In the genomic region with DNA sequence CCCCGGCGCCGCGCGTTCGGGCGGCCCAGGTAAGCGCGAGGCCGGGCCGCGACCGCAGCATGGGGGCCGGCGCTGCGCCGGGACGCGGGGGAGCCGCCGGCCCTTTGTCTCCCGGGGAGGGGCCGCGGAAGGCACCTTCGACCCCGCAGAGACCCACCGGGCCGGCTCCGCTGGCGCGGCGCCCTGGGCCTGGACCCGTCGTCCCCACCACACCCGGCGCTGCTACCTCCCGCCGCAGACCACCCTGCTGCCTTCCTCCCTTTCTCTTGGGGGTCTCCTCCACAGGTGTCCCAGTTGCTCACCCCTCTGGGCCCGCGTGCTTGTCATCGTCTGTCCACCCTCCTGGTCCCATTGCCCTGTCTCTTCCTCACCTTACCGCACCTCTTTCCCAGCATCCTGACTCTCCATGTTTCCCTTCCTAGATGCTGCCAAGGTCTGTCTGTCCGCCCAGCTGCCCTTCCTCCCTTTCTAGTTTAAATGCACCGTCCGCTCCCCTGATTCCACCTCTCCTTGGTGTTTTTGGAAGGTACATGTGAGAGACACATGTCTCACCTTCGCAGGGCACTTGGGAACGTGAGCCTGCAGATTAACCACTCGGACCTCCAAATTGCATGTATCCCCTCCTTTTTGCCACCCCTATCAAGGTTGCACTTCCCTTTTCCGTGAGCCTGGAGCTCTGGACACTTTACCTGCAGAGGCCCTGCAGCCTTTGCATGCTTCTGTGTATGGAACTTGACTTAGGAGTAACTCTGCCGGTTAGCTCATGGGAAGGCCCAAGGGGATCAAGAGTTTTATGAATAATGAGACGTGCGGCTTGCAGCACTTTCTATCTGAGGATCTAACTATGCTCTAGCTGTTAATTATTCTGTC, we compare ENCODE assay signal across 8 mouse cellular contexts. TPM values are rescaled to one million over a fixed set of nuclear protein-coding genes. Genes with fewer than 3 reads are reported as not detected.
DNase-seq lines count a peak whose midpoint lies in the region; ATAC-seq and TF ChIP-seq lines count a peak whose summit lies in the region.

No protein-coding gene starts in this region.

- WGBS in embryonic facial prominence, embryonic 11.5 days = 3% methylated on average over 49 of the region's 52 CpGs
- 3% methylated on average over 52 of the region's 52 CpGs for WGBS in intestine, embryonic 16.5 days
- 2% methylated on average over 36 of the region's 52 CpGs for WGBS in midbrain, postnatal 0 days

- no peaks in the 10 kb centered on the region for H3K36me3 ChIP-seq in ES-Bruce4 (ENCODE audit: control insufficient read depth, insufficient read depth, low read length, poor library complexity, severe bottlenecking)
- no peaks in the 10 kb centered on the region for H3K36me3 ChIP-seq in embryonic facial prominence, embryonic 11.5 days (replicated peaks; ENCODE audit: control insufficient read depth, insufficient read depth, low read depth, low read length)
- no peaks in the 10 kb centered on the region for H3K36me3 ChIP-seq in intestine, embryonic 16.5 days (ENCODE audit: control insufficient read depth, insufficient read depth, low read length)
- no peaks in the 10 kb centered on the region for H3K36me3 ChIP-seq in midbrain, postnatal 0 days (ENCODE audit: insufficient read depth, low read length)

- ATAC-seq in embryonic facial prominence, embryonic 11.5 days (replicated peaks; ENCODE audit: insufficient number of reproducible peaks, low FRiP score, low TSS enrichment, low read depth) = peak; percentile 47
- ATAC-seq in intestine, embryonic 16.5 days = no peak; the same call in 1 of the 2 replicates
- ATAC-seq in midbrain, postnatal 0 days (ENCODE audit: low FRiP score) = no peak
- no peak for ATAC-seq in megakaryocyte progenitor cell, adult 5-6 weeks (replicated peaks; ENCODE audit: poor library complexity)

- peak overlapping the region; percentile 91 for H3K4me2 ChIP-seq in embryonic facial prominence, embryonic 11.5 days (ENCODE audit: low read depth, low read length)
- peak overlapping the region; percentile 95 for H3K4me2 ChIP-seq in intestine, embryonic 16.5 days (ENCODE audit: low read depth, low read length)
- peak overlapping the region; percentile 70 for H3K4me2 ChIP-seq in midbrain, postnatal 0 days (ENCODE audit: low read depth, low read length, poor library complexity, severe bottlenecking)

- no peak overlapping the region for H3K27ac ChIP-seq in ES-Bruce4 (ENCODE audit: insufficient read depth, low read length)
- peak overlapping the region; percentile 47 for H3K27ac ChIP-seq in embryonic facial prominence, embryonic 11.5 days (replicated peaks; ENCODE audit: low read depth, low read length)
- peak overlapping the region; percentile 66 for H3K27ac ChIP-seq in intestine, embryonic 16.5 days (ENCODE audit: low read length)
- H3K27ac ChIP-seq in midbrain, postnatal 0 days (ENCODE audit: low read depth, low read length) = peak overlapping the region; percentile 65

- TF ChIP-seq CTCF in ES-Bruce4 (IDR thresholded peaks at IDR 0.05; ENCODE audit: low read depth, low read length) = no peak
- TF ChIP-seq CTCF in midbrain, postnatal 0 days (IDR thresholded peaks at IDR 0.05) = no peak

- H3K9ac ChIP-seq in ES-Bruce4 (ENCODE audit: low read depth, poor library complexity, severe bottlenecking) = peak overlapping the region; percentile 74
- peak overlapping the region; percentile 88 for H3K9ac ChIP-seq in embryonic facial prominence, embryonic 11.5 days (replicated peaks; ENCODE audit: low read length)
- H3K9ac ChIP-seq in intestine, embryonic 16.5 days (ENCODE audit: low read depth, low read length) = peak overlapping the region; percentile 90
- peak overlapping the region; percentile 86 for H3K9ac ChIP-seq in midbrain, postnatal 0 days (replicated peaks; ENCODE audit: low read length, poor library complexity, severe bottlenecking)

- H3K9me3 ChIP-seq in ES-Bruce4 (replicated peaks; ENCODE audit: control insufficient read depth, insufficient read depth, low read length, poor library complexity, severe bottlenecking) = no peaks in the 10 kb centered on the region
- no peaks in the 10 kb centered on the region for H3K9me3 ChIP-seq in embryonic facial prominence, embryonic 11.5 days (replicated peaks; ENCODE audit: control insufficient read depth, low read length)
- no peaks in the 10 kb centered on the region for H3K9me3 ChIP-seq in intestine, embryonic 16.5 days (ENCODE audit: control insufficient read depth, low read length)
- no peaks in the 10 kb centered on the region for H3K9me3 ChIP-seq in midbrain, postnatal 0 days (ENCODE audit: low read length)

- TF ChIP-seq POLR2A in ES-Bruce4 (IDR thresholded peaks at IDR 0.05; ENCODE audit: insufficient read depth, low read length) = no peak

- H3K4me3 ChIP-seq in ES-Bruce4 (ENCODE audit: low read depth, low read length) = peak overlapping the region; percentile 58
- peak overlapping the region; percentile 89 for H3K4me3 ChIP-seq in embryonic facial prominence, embryonic 11.5 days (ENCODE audit: low read depth, low read length)
- H3K4me3 ChIP-seq in intestine, embryonic 16.5 days (ENCODE audit: low read length) = peak overlapping the region; percentile 81
- peak overlapping the region; percentile 92 for H3K4me3 ChIP-seq in midbrain, postnatal 0 days (ENCODE audit: low read depth, low read length)

- peak; percentile 29 for DNase-seq in kidney, adult 18-20 months
- no peak for DNase-seq in kidney, adult 8-10 months
- no peak for DNase-seq in embryonic facial prominence, embryonic 11.5 days (ENCODE audit: low spot score)
- no peak for DNase-seq in midbrain, postnatal 0 days (ENCODE audit: low spot score)
- no peak for DNase-seq in frontal cortex, postnatal 14 days (ENCODE audit: low spot score in 2 of 2)

- H3K27me3 ChIP-seq in ES-Bruce4 (ENCODE audit: control insufficient read depth, insufficient read depth, low read length, poor library complexity, severe bottlenecking) = no peaks in the 10 kb centered on the region
- no peaks in the 10 kb centered on the region for H3K27me3 ChIP-seq in embryonic facial prominence, embryonic 11.5 days (ENCODE audit: control insufficient read depth, insufficient read depth, low read length)
- H3K27me3 ChIP-seq in intestine, embryonic 16.5 days (replicated peaks; ENCODE audit: control insufficient read depth, insufficient read depth, low read length) = no peaks in the 10 kb centered on the region
- no peaks in the 10 kb centered on the region for H3K27me3 ChIP-seq in midbrain, postnatal 0 days (ENCODE audit: insufficient read depth, low read length)

- H3K4me1 ChIP-seq in ES-Bruce4 (ENCODE audit: control insufficient read depth, insufficient read depth, low read length) = no peaks in the 10 kb centered on the region
- no peaks in the 10 kb centered on the region; the same call in 1 of the 2 replicates for H3K4me1 ChIP-seq in embryonic facial prominence, embryonic 11.5 days (ENCODE audit: control insufficient read depth, insufficient read depth, low read length)
- peaks cover 8% of the 10 kb centered on the region; the same call in 1 of the 2 replicates for H3K4me1 ChIP-seq in intestine, embryonic 16.5 days (ENCODE audit: control insufficient read depth, insufficient read depth, low read length)
- H3K4me1 ChIP-seq in midbrain, postnatal 0 days (ENCODE audit: insufficient read depth, low read length) = peaks cover 10% of the 10 kb centered on the region; the same call in 1 of the 2 replicates

- no peak for TF ChIP-seq EP300 in ES-Bruce4 (IDR thresholded peaks at IDR 0.05; ENCODE audit: insufficient read depth, low read depth, low read length)

RNA-seq across cellular contexts. Expression of gene Ctnnbip1, which starts 0.6 kb away (rescaled TPM):
- polyA plus RNA-seq in ES-Bruce4 (2011; ENCODE audit: insufficient read depth, insufficient read length, low read depth, missing spikeins) = 14.0 and 14.4 TPM in 2 replicates
- 68.8 and 70.4 TPM in 2 replicates for polyA plus RNA-seq in embryonic facial prominence, embryonic 11.5 days (2014; fragmentation: Nextera tagmentation; extraction: Ambion mirVana)
- polyA plus RNA-seq in intestine, embryonic 16.5 days (2015; fragmentation: Nextera tagmentation; extraction: Ambion mirVana) = 41.2 and 46.5 TPM in 2 replicates
- total RNA-seq in midbrain, postnatal 0 days (2014; rRNA removed) = 105 and 109 TPM in 2 replicates
- 116 and 117 TPM in 2 replicates for polyA plus RNA-seq in midbrain, postnatal 0 days (2015; fragmentation: Nextera tagmentation; extraction: Ambion mirVana)
- 2.2 and 3.4 TPM in 2 replicates for total RNA-seq in megakaryocyte progenitor cell, adult 5-6 weeks (2015)
- 1.6 and 3.4 TPM in 2 replicates for total RNA-seq in megakaryocyte progenitor cell, adult 5-6 weeks (2017)

RNA-seq across cellular contexts. Expression of gene Lzic, which starts 33.6 kb away (rescaled TPM):
- polyA plus RNA-seq in ES-Bruce4 (2011; ENCODE audit: insufficient read depth, insufficient read length, low read depth, missing spikeins) = 42.6 and 55.2 TPM in 2 replicates
- polyA plus RNA-seq in embryonic facial prominence, embryonic 11.5 days (2014; fragmentation: Nextera tagmentation; extraction: Ambion mirVana) = 58.5 and 61.2 TPM in 2 replicates
- 38.2 and 41.4 TPM in 2 replicates for polyA plus RNA-seq in intestine, embryonic 16.5 days (2015; fragmentation: Nextera tagmentation; extraction: Ambion mirVana)
- total RNA-seq in midbrain, postnatal 0 days (2014; rRNA removed) = 44.3 and 54.7 TPM in 2 replicates
- polyA plus RNA-seq in midbrain, postnatal 0 days (2015; fragmentation: Nextera tagmentation; extraction: Ambion mirVana) = 34.4 and 39.3 TPM in 2 replicates
- total RNA-seq in megakaryocyte progenitor cell, adult 5-6 weeks (2015) = 25.2 and 26.8 TPM in 2 replicates
- 81.4 and 111 TPM in 2 replicates for total RNA-seq in megakaryocyte progenitor cell, adult 5-6 weeks (2017)

RNA-seq across cellular contexts. Expression of gene Nmnat1, which starts 33.6 kb away (rescaled TPM):
- 8.5 and 9.7 TPM in 2 replicates for polyA plus RNA-seq in ES-Bruce4 (2011; ENCODE audit: insufficient read depth, insufficient read length, low read depth, missing spikeins)
- 12.2 and 12.3 TPM in 2 replicates for polyA plus RNA-seq in embryonic facial prominence, embryonic 11.5 days (2014; fragmentation: Nextera tagmentation; extraction: Ambion mirVana)
- polyA plus RNA-seq in intestine, embryonic 16.5 days (2015; fragmentation: Nextera tagmentation; extraction: Ambion mirVana) = 14.7 and 15.2 TPM in 2 replicates
- total RNA-seq in midbrain, postnatal 0 days (2014; rRNA removed) = 2.9 and 6.3 TPM in 2 replicates
- 4.1 and 4.3 TPM in 2 replicates for polyA plus RNA-seq in midbrain, postnatal 0 days (2015; fragmentation: Nextera tagmentation; extraction: Ambion mirVana)
- 7.4 and 8.0 TPM in 2 replicates for total RNA-seq in megakaryocyte progenitor cell, adult 5-6 weeks (2015)
- total RNA-seq in megakaryocyte progenitor cell, adult 5-6 weeks (2017) = 12.4 and 14.4 TPM in 2 replicates

RNA-seq across cellular contexts. Expression of gene Tmem274, which starts 41.4 kb away (rescaled TPM):
- polyA plus RNA-seq in ES-Bruce4 (2011; ENCODE audit: insufficient read depth, insufficient read length, low read depth, missing spikeins) = not detected in 2 replicates
- polyA plus RNA-seq in embryonic facial prominence, embryonic 11.5 days (2014; fragmentation: Nextera tagmentation; extraction: Ambion mirVana) = not detected in 2 replicates
- polyA plus RNA-seq in intestine, embryonic 16.5 days (2015; fragmentation: Nextera tagmentation; extraction: Ambion mirVana) = 0.38 and 0.55 TPM in 2 replicates
- total RNA-seq in midbrain, postnatal 0 days (2014; rRNA removed) = not detected in 2 replicates
- not detected in 2 replicates for polyA plus RNA-seq in midbrain, postnatal 0 days (2015; fragmentation: Nextera tagmentation; extraction: Ambion mirVana)
- total RNA-seq in megakaryocyte progenitor cell, adult 5-6 weeks (2015) = not detected in 2 replicates
- total RNA-seq in megakaryocyte progenitor cell, adult 5-6 weeks (2017) = not detected in 2 replicates
